Mouse (Mus musculus) limb, embryonic 13.5 days (tissue): ENCODE measurements around the gene Hoxc12. TPM values are rescaled to one million over a fixed set of nuclear protein-coding genes. Genes with fewer than 3 reads are reported as not detected.
A peak's percentile ranks its signal among the peaks of the same experiment; 100 is the strongest.

Source experiments
- ATAC-seq: fragments of 200-750 bp; cut with Nextera tagmentation; 2 replicates; pipeline ENCODE4 v1.8.0; 2017; ENCODE audit warnings: low read depth, moderate number of reproducible peaks, moderate TSS enrichment; ENCODE audit not compliant: low FRiP score
- H3K27ac ChIP-seq: fragments of 300-500 bp; sonication (generic); 2 replicates; pipeline ENCODE4 v1.5.1; 2015; ENCODE audit warnings: inconsistent platforms, mild to moderate bottlenecking, moderate library complexity
- H3K27me3 ChIP-seq: fragments of 300-500 bp; sonication (generic); 2 replicates; pipeline ENCODE4 v1.6.1; 2015; ENCODE audit warnings: mild to moderate bottlenecking, inconsistent platforms
- H3K36me3 ChIP-seq: fragments of 300-500 bp; sonication (generic); 2 replicates; pipeline ENCODE4 v1.6.1; 2015; ENCODE audit warnings: inconsistent platforms, mild to moderate bottlenecking, moderate library complexity
- H3K4me1 ChIP-seq: fragments of 300-500 bp; sonication (generic); 2 replicates; pipeline ENCODE4 v1.6.1; 2015; ENCODE audit warnings: inconsistent platforms
- H3K4me2 ChIP-seq: fragments of 300-500 bp; sonication (generic); replicated peaks from 2 replicates; pipeline ENCODE4 v1.6.1; 2015; ENCODE audit warnings: inconsistent platforms, mild to moderate bottlenecking, moderate library complexity
- H3K4me3 ChIP-seq: fragments of 300-500 bp; sonication (generic); 2 replicates; pipeline ENCODE4 v1.5.1; 2015; ENCODE audit warnings: moderate library complexity, mild to moderate bottlenecking, inconsistent platforms
- H3K9ac ChIP-seq: fragments of 300-500 bp; sonication (generic); 2 replicates; pipeline ENCODE4 v1.6.1; 2015; ENCODE audit warnings: mild to moderate bottlenecking, inconsistent platforms
- H3K9me3 ChIP-seq: fragments of 300-500 bp; sonication (generic); 2 replicates; pipeline ENCODE4 v1.6.1; 2016; ENCODE audit warnings: inconsistent platforms
- WGBS: fragments of 180-500 bp; shearing (Covaris S2); methylation state at CpG from one replicate; pipeline ENCODE4 v1.1.7; 2015; 5-methylcytosine and 5-hydroxymethylcytosine counted together
- polyA plus RNA-seq: library from polyadenylated mRNA; unstranded; fragments of >200 nt; fragmentation: Nextera tagmentation; extraction: Ambion mirVana; gene quantifications from 2 replicates; pipeline ENCODE4 v1.2.1, GENCODE M21; 2015

The Hoxc12 gene
- polyA plus RNA-seq, 1 experiment from 2014 or later = 3.1 TPM

DNA sequence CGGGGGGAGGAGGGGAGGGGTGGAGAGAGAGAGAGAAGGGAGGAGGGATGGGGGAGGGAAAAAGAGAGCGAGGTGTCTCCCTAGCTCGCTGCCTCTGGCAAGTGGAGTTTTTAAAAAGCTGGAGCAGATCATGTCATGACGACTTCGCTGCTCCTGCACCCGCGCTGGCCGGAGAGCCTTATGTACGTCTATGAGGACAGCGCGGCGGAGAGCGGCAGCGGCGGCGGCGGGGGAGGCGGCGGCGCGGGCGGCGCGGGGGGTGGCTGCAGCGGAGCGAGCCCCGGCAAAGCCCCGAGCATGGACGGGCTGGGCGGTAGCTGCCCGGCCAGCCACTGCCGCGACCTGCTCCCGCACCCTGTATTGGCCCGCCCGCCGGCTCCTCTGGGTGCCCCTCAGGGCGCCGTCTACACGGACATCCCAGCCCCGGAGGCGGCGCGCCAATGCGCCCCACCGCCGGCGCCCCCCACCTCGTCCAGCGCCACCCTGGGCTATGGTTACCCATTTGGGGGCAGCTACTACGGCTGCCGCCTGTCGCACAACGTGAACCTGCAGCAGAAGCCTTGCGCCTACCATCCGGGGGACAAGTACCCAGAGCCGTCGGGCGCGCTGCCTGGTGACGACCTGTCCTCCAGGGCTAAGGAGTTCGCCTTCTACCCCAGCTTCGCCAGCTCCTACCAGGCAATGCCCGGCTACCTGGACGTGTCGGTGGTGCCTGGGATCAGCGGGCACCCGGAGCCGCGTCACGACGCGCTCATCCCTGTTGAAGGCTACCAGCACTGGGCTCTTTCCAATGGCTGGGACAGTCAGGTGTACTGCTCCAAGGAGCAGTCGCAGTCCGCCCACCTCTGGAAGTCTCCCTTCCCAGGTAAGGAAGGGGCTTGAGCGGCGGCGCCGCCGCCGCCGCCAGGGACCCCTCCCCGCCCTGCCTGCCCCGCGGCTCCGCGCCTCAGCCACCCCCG, 15.2 kb upstream of the Hoxc12 start, which contains the start of gene Hoxc13:
Gene Hoxc13, plus strand, starts transcription at position 51 of the 959 bp plus-strand sequence.
- no peaks in the 10 kb centered on the region for H3K9me3 ChIP-seq
- H3K27me3 ChIP-seq = peaks cover 97% of the 10 kb centered on the region
- WGBS = under 1% methylated on average over 79 of the region's 88 CpGs
- H3K4me2 ChIP-seq = peak within 1 kb of the TSS; percentile 46
- peak within 1 kb of the TSS; percentile 48 for H3K9ac ChIP-seq
- ATAC-seq = peak; percentile 29; the same call in 1 of the 2 replicates
- 0 out of 2 replicates have a peak within 1 kb of the TSS, but pooled peaks have one; percentile 33 for H3K27ac ChIP-seq
- peak within 1 kb of the TSS; percentile 36 for H3K4me3 ChIP-seq
- H3K36me3 ChIP-seq = no peaks in the 10 kb centered on the region
- peaks cover 13% of the 10 kb centered on the region for H3K4me1 ChIP-seq

DNA sequence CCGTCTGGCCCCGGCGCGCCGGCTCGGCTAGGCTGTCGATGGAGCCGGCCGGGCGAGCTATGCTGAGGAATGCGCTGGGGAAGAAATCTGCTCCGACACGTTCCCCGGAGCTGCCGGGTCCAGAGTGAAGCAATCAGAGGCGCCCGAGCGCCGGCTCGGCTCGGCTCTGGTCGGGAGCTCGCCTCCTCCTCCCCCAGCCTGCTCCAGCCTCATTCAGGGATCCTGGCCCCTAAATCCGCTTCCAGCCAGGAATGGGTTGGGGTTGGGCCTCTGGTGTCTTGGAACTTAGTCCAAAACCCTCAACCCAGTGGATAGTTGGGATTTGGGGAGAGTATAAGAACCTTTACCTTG, 14.6 kb upstream of the Hoxc12 start:
- Histone ChIP-seq H3K4me1 (peaks cover 13% of the 10 kb centered on the region), H3K9me3 (no peaks in the 10 kb centered on the region), H3K9ac (peak overlapping the region; percentile 43; the same call in 1 of the 2 replicates), H3K4me3 (peak overlapping the region; percentile 36), H3K27ac (no peak overlapping the region), H3K36me3 (no peaks in the 10 kb centered on the region), H3K4me2 (peak overlapping the region; percentile 42), H3K27me3 (peaks cover 96% of the 10 kb centered on the region)
- 0 out of 2 replicates have a peak, but pooled peaks have one; percentile 4 for ATAC-seq
- WGBS = under 1% methylated on average over 24 of the region's 24 CpGs

DNA sequence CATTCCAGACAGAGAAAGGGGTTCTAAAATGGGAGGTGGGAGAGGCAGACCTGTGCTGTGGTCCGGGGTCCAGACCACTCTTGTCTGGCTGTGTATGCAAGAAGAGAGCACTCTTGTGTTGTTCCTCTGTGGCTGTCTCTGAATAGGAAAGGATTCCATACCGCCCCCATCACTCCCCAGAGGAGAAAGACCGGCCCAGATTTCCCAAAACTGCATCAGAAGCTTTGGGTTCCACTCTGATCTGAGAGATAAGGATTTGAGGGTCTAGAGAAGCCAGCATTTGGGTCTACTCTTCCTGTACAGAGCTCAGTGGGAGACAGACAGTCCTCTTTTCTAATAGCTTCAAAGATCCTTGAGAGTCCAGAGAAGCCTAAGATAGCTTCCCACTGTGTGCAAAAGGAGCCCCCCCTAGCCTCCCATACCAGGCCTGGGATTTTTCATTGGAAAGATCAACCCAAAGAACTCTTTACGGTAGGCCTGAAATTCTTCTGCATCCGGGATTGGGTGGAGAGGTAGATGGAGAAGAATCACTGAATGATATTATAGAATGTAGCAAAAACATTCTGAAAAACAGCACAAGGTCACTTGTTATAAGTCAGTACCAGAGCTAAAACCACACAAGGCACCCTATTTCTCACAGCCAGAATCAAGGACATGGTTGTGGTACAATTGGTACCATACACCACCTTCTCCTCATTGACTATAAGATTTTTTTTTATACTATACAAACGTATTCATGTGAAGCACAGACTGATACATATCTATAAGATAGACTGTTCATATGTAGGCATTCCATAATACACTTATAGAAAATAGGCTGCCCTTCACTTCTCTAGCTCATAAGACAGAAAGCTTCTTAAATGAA, 13.7 kb upstream of the Hoxc12 start:
- 8% methylated on average over 6 of the region's 6 CpGs for WGBS
- peaks cover 13% of the 10 kb centered on the region for H3K4me1 ChIP-seq
- H3K4me2 ChIP-seq = peak overlapping the region; percentile 23
- ATAC-seq = no peak
- H3K27me3 ChIP-seq = peaks cover 96% of the 10 kb centered on the region
- H3K9ac ChIP-seq = no peak overlapping the region
- H3K4me3 ChIP-seq = peak overlapping the region; percentile 36
- H3K36me3 ChIP-seq = no peaks in the 10 kb centered on the region
- no peak overlapping the region for H3K27ac ChIP-seq
- no peaks in the 10 kb centered on the region for H3K9me3 ChIP-seq

DNA sequence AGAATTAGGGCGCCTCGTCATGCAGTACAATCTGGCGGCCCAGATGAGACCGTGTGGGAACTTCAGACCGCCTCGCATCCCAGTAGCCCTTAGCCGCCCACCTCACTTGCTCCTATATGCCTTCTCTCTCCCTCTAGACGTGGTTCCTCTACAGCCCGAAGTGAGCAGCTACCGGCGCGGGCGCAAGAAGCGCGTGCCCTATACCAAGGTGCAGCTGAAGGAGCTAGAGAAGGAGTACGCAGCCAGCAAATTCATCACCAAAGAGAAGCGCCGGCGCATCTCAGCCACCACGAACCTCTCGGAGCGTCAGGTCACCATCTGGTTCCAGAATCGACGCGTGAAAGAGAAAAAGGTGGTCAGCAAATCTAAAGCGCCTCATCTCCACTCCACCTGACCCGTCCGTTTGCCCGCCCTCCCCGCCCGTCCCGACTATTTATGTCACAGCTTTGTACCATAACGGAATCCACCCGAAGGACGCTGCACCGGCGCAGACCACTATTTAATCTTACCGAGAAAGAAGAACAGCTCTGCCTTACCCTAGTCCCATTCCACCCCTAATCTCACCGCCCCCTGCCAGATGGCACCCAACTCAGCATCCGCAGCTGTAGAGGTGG, 9.4 kb upstream of the Hoxc12 start:
- peaks cover 5% of the 10 kb centered on the region; the same call in 1 of the 2 replicates for H3K4me1 ChIP-seq
- no peaks in the 10 kb centered on the region for H3K36me3 ChIP-seq
- H3K4me3 ChIP-seq = no peak overlapping the region
- H3K27me3 ChIP-seq = peaks cover 96% of the 10 kb centered on the region
- no peak for ATAC-seq
- 5% methylated on average over 40 of the region's 40 CpGs for WGBS
- H3K27ac ChIP-seq = no peak overlapping the region
- no peaks in the 10 kb centered on the region for H3K9me3 ChIP-seq
- H3K9ac ChIP-seq = no peak overlapping the region
- H3K4me2 ChIP-seq = peak overlapping the region; percentile 14; the same call in 1 of the 2 replicates

DNA sequence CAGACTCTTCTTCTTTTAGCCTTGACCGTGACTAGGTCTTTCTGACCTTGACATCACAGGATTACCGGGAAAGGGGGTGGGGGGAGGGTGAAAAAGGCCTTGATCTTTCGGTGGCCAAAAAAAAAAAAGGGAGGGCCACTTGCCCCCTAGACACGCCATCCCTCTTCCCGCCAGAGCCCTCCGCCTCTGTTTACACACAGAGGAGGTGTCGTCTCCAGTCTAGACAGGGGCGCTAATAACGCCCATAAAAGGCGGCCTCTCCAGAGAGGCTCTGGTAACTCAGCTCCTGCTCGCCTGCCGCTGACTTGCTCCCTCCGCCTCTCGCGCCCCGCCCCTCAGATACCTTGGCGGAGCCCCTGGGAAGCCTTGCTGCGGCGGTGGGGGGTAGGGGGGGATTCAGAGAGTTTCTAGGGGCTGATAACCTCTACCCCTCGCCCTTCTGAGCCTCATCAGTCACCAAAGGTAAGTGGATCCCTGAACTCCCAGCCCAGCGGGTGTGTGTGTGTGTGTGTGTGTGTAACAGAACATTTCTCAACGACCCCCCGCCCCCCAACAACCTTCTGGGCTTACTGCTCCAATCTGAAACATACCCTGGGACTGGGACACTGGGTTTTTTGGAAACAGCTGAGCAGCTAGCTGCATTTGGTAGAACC, 4.7 kb upstream of the Hoxc12 start:
- Histone ChIP-seq H3K9me3 (no peaks in the 10 kb centered on the region), H3K27me3 (peaks cover 100% of the 10 kb centered on the region), H3K9ac (no peak overlapping the region), H3K36me3 (no peaks in the 10 kb centered on the region), H3K4me1 (peaks cover 9% of the 10 kb centered on the region; the same call in 1 of the 2 replicates), H3K4me3 (peak overlapping the region; percentile 2; the same call in 1 of the 2 replicates), H3K4me2 (no peak overlapping the region), H3K27ac (no peak overlapping the region)
- under 1% methylated on average over 23 of the region's 23 CpGs for WGBS
- no peak; the same call in 1 of the 2 replicates for ATAC-seq

DNA sequence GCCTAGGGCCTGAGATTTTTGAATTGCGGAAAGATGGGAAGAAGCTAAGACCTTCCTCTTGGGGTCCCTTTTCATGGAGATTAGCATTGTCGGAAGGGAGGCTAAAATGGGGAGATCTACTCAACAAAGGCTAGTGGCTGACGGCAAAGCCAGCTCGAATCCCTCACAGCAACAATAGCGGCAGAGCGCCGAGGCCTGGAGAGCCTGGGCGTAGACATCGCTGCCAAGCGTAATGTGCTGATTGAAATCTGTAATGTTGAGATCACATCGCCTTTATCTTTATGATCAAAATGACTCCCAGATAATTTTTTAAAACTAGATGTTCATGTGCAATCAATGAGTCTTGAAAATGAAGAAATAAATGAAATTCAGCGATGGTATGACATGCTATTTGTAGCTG, 2.1 kb upstream of the Hoxc12 start:
- Histone ChIP-seq H3K4me3 (peak overlapping the region; percentile 23; the same call in 1 of the 2 replicates), H3K36me3 (no peaks in the 10 kb centered on the region)

DNA sequence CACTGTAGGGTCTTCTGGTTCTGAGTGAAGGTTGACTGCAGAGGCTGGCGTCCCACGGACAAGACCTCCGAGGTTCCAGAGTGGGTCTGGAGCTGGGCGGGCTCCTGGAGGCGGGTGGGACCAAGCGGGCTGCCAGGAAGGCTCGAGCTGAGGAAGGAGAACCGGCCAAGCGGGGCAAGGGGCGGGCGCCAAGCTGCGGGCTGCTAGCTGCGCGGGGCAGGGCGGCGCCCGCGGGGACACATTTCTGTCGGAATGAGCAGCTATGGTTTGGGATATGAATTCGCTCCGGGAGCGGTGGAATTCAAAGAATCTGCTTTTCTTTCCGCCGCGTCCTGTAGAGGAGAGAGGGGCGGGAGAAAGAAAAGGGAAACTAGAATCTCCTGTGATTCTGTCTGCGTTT, 1.7 kb upstream of the Hoxc12 start:
- peak overlapping the region; percentile 43 for H3K4me2 ChIP-seq
- peaks cover 99% of the 10 kb centered on the region for H3K27me3 ChIP-seq
- peak overlapping the region; percentile 23 for H3K4me3 ChIP-seq
- 2% methylated on average over 27 of the region's 27 CpGs for WGBS
- ATAC-seq = no peak
- no peak overlapping the region for H3K9ac ChIP-seq
- no peaks in the 10 kb centered on the region for H3K9me3 ChIP-seq
- no peaks in the 10 kb centered on the region for H3K36me3 ChIP-seq
- peaks cover 15% of the 10 kb centered on the region; the same call in 1 of the 2 replicates for H3K4me1 ChIP-seq
- H3K27ac ChIP-seq = no peak overlapping the region

More for the DNA sequence above, 2.1 kb upstream of the Hoxc12 start:
- Histone ChIP-seq H3K27me3 (peaks cover 99% of the 10 kb centered on the region), H3K9ac (no peak overlapping the region), H3K27ac (no peak overlapping the region), H3K9me3 (no peaks in the 10 kb centered on the region), H3K4me1 (peaks cover 11% of the 10 kb centered on the region; the same call in 1 of the 2 replicates), H3K4me2 (peak overlapping the region; percentile 43; the same call in 1 of the 2 replicates)
- WGBS = 5% methylated on average over 12 of the region's 12 CpGs
- no peak for ATAC-seq

DNA sequence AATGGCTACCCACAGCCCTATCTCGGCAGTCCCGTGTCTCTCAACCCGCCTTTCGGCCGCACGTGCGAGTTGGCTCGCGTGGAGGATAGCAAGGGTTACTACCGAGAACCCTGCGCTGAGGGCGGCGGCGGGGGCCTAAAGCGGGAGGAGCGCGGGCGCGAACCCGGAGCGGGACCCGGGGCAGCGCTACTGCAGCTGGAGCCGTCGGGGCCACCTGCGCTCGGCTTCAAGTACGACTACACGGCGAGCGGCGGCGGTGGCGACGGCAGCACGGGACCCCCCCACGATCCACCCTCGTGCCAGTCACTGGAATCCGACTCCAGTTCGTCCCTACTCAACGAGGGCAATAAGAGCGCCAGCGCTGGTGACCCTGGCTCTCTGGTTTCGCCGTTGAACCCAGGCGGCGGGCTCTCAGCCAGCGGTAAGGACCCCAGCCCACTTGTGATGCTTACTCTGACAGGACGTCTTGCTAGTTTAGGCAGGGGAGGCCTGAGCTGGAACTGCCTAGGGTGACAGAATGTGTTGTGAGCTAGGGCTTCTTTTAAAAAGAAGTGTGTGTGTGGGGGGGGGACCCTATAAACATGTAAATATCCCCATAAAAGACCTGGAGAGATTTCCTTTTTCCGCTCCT, 594 bp downstream of the Hoxc12 start:
- ATAC-seq = 0 out of 2 replicates have a peak, but pooled peaks have one; percentile 7
- no peaks in the 10 kb centered on the region for H3K9me3 ChIP-seq
- under 1% methylated on average over 50 of the region's 50 CpGs for WGBS
- peak overlapping the region; percentile 54 for H3K9ac ChIP-seq
- H3K4me1 ChIP-seq = peaks cover 10% of the 10 kb centered on the region; the same call in 1 of the 2 replicates
- H3K36me3 ChIP-seq = no peaks in the 10 kb centered on the region
- H3K4me2 ChIP-seq = peak overlapping the region; percentile 43
- H3K27ac ChIP-seq = no peak overlapping the region
- peaks cover 99% of the 10 kb centered on the region for H3K27me3 ChIP-seq
- peak overlapping the region; percentile 29 for H3K4me3 ChIP-seq

DNA sequence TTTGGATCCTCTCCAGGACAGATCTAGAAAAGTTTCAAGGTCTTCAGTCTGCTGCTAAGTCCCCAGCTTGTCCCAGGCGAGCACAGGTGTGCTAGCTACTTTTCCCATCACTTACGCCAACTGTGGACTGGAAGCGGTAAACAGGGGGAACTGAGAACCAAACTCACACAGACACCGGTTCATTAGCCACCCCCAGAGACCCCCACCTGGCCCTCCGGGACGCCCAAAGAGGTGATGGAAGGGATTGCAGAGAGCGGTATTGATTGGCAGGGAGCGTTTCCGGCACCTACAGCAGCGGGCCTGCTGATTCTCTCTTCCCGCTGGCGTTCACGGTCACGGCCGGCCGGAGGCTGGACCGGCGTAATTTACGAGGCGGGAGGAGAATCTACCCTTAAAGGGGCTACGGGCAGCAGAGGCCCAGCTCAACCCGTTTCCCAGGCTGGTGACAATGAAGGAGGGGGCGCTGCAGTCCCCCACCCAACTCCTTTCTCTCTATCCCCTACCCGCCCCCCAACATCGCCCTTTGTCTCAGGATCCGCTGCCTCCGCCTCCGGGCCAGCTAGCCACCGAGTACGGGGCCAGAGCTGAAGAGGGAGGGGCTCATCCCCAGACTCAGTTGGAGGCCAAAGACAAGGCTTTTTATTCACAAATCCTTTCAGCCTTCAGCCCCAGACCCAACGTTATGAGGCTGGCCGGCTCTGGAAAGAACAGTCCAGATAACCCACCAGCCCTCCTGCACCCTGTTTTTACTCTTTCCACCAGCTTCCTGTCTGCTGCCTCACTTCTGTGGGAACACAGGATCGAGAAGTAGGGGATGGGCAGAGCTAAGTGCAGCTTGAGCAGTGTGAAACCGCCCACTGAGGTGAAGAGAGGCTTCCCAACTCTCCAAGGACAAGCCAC, 2.9 kb downstream of the Hoxc12 start:
- no peak overlapping the region for H3K27ac ChIP-seq
- H3K36me3 ChIP-seq = no peaks in the 10 kb centered on the region
- no peak for ATAC-seq
- H3K4me3 ChIP-seq = peak overlapping the region; percentile 29
- peaks cover 16% of the 10 kb centered on the region; the same call in 1 of the 2 replicates for H3K4me1 ChIP-seq
- peak overlapping the region; percentile 49 for H3K4me2 ChIP-seq
- H3K27me3 ChIP-seq = peaks cover 98% of the 10 kb centered on the region
- H3K9ac ChIP-seq = peak overlapping the region; percentile 31; the same call in 1 of the 2 replicates
- no peaks in the 10 kb centered on the region for H3K9me3 ChIP-seq
- 3% methylated on average over 33 of the region's 34 CpGs for WGBS
